Mouse (Mus musculus) hematopoietic stem cell, adult 5-6 weeks (primary cell): Measurements from ENCODE around the gene Nup210l. TPM values are rescaled to one million over a fixed set of nuclear protein-coding genes. Genes with fewer than 3 reads are reported as not detected.
"Not testable (repeated sequence)": the region's sequence is repeated elsewhere in the genome, so short reads cannot be mapped to it uniquely, and the experiment has no call there.

Source experiments
- ATAC-seq, 2 experiments: fragments of 125-278 bp in 1 of 2; replicated peaks in 1 of 2; 2 replicates each; pipeline ENCODE4 v1.8.0; 2016 to 2017; ENCODE audit warnings: inconsistent platforms in 2 of 2, mild to moderate bottlenecking in 2 of 2, moderate number of reproducible peaks in 2 of 2, low read depth in 1 of 2, moderate TSS enrichment in 1 of 2; ENCODE audit not compliant: low FRiP score in 2 of 2, poor library complexity in 2 of 2, severe bottlenecking in 2 of 2, insufficient read depth in 1 of 2, low TSS enrichment in 1 of 2
- total RNA-seq: library from RNA; stranded (forward); fragments of 172-1452, 232-1000 nt; gene quantifications from 2 replicates; pipeline ENCODE4 v1.2.3, GENCODE M21; 2017

Gene Nup210l
- total RNA-seq, 1 experiment from 2014 or later = 0.45 TPM

DNA sequence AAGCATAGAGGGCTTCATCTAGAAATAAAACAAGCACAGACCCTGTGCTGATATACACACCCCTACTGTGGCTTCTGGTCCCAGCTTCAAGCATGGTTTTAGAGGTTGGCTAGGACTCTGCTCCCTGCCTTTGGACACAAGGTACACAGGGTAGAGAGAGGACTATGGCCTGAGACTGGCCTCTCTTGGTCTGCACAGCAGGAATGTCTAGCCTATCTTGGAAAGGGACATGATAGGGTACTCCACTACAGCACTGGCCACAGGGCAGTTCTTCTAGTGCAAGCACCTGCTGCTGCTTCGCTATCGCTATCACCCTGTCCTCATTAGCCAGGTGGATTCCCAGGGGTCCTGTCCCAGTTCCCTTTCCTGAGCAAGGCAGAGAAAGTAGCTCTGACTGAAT is 137.3 kb downstream of the Nup210l start:
- no peak for ATAC-seq

DNA sequence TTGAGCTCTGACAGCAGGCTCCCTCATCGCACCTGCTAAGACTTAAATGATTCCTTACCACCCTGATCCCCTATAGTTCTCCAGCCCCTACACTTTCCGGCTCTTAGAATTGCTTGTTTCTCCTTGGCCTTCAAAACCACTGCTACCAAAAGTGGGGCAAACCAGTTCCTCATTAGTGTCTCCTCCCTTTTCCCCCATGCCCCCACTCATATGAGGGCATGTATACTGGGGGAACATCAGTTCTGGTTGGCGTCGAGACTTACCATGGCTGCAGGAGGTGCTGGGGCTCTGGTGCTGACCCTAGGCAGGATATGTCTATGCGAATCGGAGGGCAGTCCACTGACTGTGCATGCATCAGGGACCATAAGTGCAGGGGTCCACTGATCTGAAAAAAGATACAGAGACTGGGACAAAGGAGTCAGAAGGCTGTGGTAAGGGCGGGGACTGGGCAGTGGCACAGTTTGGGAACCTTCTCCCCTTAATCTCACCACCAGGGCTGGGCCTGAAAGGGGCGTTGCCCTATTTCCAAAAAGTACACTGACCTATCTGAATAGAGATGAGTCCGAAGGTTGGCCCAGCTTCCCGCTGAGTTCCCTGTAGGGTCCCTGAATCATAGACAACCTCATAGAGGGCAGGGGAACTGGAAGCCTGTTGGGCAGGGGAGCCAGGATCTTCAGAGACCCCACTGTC is 137.9 kb downstream of the Nup210l start:
- peak; percentile 19 to 40; a peak in 2 of 4 replicates for ATAC-seq

DNA sequence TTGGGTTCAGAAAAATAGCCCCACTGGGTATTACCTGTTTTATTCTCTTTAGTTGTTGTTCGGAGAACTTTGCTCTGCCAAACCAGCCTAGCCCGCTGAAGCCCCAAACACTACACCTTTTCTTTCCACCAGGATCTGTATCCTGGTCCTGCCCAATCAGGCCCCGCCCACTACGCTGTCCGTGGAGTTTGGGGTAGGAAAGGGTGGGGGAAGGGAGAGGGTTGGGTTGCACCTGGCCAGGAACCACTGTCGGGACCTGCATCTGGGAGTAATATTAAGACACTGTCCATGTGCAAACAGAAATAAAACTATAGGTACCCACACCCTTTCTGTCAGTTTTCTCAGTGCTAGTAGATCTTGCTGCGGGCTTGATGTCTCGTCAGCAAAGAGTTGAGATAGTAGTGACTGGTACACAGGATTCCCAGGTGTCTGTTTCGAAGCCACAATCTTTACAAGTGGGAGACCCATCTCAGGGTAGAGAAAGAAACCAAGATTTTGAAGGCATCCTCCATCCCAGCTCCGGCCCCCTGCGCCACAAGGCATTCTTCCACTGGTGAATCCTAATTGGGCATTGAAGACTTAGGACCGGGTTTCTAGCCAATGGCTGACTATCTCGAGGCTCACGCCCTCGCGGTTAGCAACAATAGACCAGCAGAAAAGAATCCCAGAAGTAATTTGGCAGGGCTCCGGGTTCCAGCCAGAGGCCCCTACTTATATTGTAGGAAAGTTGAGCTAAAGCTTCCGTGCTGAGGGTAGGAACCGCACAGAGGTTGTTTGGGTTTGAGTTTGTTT is 139.2 kb downstream of the Nup210l start, which contains the start of gene Creb3l4:
Creb3l4 (minus strand) TSS at position 529 of the 792 bp plus-strand sequence.
- ATAC-seq = no peak

DNA sequence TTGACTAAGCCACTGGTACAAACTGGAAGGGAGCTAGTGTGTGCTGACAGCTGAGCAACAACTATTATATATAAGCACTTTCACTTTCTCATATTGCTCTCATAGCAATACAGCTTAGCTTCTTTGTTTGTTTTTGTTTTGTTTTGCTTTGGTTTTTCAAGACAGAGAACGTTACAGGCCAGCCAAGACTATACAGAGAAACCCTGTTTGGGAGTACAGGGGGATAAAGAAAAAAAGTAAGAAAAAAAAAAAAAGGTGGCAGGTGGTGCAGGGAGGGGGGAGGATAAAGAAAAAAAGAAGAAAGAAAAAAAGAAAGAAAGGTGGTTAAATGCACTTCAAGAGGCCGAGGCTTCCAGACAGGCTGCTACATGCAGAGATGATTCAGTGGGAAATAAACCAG is 141.5 kb downstream of the Nup210l start:
- ATAC-seq = no peak

DNA sequence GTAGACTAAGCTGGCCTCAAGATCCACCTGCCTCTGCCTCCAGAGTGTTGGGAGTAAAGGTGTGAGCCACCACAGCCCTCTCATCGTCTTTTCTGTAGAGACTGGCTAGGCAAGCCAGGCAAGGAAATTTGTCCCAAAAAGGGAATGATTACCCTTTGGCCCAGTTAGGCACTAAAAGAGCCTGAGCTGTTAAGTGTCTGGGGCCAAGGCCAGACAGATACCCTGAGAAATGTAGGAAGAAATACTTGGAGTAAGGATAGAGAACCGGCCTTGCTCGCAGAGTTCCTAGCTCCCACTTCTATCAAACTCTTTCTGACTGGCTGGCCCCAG is 143.7 kb downstream of the Nup210l start:
- no peak for ATAC-seq

DNA sequence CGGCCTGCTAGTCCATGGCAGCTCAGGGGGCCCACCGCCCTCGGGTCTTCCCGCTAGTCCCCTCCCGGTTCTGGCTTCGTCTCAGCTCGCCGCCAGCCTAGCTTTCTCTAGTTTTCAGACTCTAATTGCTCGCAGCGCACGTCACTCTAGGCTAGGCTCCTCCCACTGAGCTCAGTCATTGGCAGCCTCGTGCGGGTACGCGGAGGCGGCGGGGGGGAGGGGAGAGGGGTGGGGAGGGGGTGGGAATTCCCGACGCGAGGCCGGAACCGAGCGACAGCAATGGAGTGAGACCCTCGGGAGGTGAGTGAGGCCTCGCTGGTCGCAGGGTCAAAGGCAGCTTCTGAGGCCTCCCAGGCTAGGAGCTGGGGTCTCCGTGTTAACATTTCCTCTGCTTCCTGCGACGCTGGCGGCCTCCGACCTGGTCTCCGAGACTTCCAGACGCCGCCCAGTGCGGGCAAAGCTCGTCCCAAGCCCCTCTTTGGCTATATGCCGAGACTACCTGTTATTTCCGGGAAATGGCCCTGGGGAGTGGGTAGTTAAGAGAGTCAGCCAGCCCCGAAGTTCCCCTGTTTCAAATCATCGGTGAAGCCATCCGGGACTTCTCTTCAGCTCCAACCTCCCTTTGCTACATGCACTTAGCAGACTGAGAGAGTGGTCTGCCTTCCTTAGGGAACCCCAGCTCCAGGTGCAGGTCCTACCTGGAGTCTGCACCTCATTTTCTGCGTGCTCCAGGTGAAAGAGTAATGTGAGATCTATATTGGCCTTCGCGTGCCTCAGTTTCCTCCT is 144.2 kb downstream of the Nup210l start, which contains the start of gene Slc39a1:
Slc39a1 (plus strand) TSS at position 213 of the 786 bp plus-strand sequence.
- peak; percentile 94 to 96 for ATAC-seq

DNA sequence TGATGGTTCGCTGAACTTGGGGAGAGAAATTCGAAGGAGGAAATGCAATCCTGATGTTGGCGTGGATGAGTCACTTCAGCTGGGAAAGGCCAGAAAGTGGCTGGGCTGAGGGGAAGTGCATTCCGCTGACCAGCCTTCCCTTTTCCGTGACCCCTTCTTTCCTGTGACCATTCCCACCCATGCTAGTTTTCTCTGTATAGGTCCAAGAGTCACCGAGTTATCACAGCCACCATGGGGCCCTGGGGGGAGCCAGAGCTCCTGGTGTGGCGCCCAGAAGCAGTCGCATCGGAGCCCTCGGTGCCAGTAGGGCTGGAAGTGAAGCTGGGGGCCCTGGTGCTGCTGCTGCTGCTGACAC is 144.8 kb downstream of the Nup210l start:
- no peak for ATAC-seq

DNA sequence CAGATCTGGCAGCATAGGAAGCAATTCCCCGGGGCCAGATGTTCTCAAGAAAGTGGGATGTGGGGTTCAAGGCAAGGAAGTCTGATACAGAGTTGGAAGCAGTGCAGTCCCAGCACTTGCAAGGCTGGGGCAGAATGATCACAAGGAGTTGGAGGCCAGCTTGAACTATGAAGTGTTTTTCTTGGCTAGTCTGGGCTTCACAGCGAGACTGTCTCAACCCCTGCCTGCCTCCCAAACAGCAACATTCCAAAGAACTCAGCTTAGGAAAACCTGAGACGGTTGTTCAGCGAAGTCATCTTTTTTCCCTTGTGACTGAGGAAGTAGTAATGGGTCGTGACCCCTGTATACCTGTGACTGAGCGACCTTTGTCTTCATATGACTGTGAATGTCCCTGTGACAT is 146.9 kb downstream of the Nup210l start:
- ATAC-seq = no peak

DNA sequence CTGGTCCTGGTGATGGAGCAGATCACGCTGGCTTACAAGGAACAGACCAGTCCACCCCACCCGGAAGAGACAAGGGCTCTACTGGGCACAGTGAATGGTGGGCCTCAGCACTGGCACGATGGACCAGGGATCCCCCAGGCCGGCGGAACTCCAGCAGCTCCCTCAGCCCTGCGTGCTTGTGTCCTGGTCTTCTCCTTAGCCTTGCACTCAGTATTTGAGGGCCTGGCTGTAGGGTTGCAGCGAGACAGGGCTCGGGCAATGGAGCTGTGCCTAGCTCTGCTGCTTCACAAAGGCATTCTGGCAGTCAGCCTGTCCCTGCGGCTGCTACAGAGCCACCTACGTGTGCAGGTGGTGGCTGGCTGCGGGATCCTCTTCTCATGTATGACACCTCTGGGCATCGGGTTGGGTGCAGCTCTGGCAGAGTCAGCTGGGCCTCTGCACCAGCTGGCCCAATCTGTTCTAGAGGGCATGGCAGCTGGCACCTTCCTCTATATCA is 147.8 kb downstream of the Nup210l start:
- ATAC-seq = not testable (repeated sequence)

DNA sequence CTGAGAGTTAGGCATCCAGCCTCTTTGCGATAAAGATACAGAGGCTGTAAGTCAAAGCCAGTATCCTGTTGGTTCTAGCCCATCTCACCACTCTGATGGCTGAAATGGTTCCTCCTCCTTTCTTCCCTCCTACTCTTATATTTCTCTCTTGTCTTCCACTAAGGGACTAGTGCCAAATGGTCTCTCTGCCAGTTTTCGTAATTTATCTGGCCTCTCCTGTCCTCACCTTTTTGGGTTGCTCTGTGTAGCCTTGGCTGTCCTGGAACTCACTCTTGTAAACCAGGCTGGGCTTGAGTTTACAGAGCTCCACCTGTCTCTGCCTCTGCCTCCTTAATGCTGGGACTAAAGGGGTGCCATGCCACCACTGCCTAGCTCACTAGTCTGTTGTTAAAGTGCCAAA is 148.7 kb downstream of the Nup210l start:
- ATAC-seq = not testable (repeated sequence)

DNA sequence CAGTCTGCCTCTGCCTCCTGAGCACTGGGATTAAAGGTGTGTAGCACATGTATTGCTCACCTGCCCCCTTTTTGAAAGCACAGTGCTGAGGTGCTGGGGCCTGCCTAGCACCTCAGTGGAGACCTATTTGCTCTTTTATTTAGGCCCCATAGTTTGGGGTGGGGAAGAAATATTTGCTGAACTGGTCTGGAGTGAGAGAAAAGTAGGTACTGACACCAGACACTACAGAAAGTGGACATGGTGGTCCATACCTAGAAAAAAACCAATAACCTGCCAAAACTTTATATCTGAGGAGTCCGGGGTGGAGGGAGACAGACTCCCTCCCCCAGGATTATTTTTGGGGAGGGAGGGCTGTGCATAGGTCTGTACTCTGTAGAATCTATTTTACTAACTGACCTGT is 149.2 kb downstream of the Nup210l start:
- ATAC-seq = not testable (repeated sequence)

DNA sequence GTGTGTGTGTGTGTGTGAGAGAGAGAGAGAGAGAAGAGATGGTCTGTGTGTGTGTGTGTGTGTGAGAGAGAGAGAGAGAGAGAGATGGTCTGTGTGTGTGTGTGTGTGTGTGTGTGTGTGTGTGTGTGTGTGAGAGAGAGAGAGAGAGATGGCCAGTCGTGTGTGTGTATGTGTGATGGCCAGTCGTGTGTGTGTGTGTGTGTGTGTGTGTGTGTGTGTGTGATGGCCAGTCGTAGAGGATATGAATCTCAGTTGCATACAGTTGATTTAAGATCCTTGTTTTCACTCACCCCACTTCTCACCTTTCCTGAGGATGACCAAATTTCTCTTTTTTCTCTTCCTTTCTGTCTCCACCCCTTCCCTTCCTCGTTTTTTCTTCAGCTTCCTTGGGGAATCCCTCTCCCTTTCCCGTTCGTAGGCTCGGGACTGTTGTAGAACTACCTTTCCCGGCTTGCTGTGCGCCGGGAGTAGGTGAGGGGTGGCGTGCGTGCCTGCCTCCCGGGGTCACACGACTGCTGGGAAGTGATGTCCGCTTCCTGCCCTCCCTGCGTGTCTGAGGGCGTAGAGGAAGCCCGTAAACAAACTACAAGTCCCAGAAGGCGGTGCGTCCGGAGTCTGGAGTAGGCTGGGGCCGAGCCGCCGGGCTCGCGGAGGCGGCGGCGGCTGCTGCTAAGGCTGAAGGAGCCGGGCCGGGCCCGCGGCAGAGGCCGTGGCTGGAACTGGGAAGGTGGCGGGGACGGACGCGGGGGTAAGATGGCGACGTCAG is 149.9 kb downstream of the Nup210l start, which contains the start of gene Crtc2:
Crtc2 (plus strand) TSS at position 511 of the 766 bp plus-strand sequence.
- ATAC-seq = peak; percentile 96 to 97

DNA sequence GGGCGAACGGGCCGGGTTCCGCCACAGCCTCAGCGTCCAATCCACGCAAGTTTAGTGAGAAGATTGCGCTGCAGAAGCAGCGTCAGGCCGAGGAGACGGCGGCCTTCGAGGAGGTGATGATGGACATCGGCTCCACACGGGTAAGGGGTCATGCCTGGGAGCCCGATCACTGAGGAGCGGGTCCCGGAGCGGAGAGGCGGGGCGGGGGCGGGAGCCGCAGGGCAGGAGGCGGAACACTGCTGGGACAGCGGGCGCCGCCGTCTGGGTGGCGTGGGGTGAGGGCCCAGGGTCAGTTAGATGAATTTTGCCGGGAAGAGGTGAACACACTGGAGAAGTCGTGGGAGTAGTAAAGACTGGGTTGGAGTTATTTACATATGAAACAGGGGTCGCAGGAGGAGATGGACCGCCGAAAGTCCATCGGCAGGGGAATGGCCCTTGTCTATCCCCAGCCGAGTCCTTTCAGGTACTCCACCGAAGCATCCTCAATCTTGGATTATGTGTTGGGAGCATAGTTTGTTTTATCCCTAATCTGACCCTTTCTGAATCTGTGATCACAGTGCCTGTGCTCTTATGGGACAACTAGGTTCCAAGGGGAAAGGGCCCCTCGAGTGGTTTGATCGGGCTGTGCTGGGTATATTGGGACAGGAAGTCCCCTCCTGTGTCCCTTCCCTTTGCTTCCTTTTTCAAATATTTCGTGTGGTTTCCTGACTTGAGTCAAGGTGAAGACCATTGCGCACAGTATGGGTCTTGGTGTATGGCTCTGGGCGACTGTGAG is 150.7 kb downstream of the Nup210l start:
- peak in 1 of 2 experiments; percentile 46; a peak in 2 of 4 replicates for ATAC-seq

DNA sequence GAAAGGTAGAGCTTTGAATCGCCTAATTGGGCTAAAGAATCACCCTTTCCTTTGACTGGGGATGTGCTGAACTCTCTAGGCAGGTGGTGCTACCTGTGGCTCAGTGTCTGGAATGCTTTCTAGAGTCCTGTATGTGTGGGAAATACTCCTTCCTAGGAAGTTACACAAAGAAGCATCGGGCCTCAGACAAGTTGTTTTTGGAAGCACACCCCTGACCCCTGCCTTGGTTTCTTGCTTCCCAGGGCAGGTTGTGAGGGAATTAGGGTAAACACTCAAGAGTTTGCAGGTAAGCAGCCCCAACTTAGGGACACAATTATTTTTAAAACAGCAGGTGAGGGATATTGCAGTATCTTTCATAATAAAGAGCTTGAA is 151.2 kb downstream of the Nup210l start:
- no peak for ATAC-seq

DNA sequence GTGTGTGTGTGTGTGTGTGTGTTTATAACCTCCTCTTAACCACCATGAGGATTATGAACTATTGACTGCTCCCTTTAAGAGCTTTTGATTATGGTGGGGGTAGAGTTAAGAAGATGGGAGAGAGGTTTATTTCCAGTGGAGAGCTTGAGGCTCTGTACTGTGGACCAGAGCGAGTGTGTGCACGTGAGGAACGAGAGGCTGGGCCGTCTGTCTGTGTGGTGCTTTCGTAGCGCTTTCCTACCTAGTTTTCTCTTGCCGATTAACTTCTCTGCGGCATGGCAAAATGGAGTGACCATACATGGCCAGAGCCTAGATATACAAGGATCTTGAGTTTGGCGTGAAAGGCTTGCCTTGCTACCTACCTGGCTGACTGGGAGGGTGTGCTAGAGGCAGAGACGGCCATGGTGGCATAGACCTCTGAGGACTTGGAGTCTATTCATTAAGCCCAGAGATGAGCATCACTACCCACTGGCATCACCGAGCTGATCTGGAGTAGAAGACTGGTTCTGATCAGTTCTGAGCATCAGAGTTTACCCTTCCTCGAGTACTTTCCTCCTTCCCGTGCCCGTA is 151.9 kb downstream of the Nup210l start:
- no peak for ATAC-seq
